Mouse (Mus musculus): Measurements from ENCODE around the gene Gnl2.

Gene Gnl2

DNA sequence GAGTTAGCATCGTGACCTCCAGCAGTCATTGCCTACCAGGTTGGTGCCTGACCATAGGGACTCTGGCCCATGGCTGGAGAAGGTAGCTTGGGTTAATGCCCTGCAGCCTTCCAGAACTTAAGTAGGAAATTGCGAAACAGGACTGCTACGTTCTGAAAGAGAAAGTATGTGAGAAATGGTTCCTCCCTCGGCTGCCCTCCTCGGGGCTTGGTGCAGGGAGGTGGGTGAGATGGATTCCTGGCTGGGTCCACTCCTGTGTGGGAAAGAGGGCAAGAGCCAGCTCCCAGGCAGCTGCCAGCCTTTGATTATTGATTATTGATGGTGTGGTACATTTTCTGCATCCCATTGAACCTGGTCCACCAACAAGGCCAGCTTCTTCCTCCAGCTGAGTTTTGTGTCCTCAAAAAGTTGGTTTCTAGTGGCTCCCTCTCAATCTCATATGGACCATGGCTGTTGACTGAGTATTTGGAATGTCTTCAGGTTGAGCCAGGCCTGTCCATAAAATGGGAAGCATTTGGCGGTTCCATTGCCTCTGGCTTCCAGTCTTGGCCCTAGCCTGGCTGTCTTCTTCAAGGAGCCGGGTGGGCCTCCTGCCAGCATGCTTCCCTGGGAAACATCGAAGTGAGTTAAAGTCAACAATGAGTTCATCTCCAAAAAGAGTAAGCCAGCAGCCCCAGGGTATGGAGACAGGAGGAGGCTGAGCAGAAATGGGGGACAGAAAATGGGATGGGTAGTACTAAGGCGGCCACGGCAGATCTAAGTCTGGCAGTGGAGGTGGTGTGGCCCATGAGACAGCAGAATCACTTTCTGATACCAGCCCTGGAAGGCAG lies at the start of gene Gnl2:
Gene Gnl2 (plus strand): TSS at position 780 of the 830 bp plus-strand sequence.
- no peak for DNase-seq (ENCODE audit: low read depth, low spot score)

DNA sequence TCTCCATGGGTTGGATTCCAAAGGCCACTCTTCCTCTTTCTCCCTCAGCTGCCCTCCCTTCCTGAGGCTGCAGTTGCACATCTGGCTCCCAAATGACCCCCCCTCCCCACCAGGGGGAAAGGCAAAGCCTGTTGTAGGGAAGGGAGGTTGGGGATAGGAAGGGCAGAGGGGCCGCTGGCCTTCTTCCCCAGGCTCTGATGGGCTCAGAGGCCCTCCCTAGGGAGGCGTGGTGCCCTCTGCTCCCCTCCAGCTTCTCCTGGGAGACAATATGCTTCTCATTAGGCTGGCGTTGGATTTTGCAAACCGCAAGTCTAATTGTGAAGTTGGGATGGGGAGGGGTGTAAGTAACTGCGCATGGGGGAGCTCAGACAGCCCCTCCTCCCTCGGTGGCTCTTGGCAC lies 47.7 kb upstream of the Gnl2 start:
- no peak for DNase-seq (ENCODE audit: low read depth, low spot score)

DNA sequence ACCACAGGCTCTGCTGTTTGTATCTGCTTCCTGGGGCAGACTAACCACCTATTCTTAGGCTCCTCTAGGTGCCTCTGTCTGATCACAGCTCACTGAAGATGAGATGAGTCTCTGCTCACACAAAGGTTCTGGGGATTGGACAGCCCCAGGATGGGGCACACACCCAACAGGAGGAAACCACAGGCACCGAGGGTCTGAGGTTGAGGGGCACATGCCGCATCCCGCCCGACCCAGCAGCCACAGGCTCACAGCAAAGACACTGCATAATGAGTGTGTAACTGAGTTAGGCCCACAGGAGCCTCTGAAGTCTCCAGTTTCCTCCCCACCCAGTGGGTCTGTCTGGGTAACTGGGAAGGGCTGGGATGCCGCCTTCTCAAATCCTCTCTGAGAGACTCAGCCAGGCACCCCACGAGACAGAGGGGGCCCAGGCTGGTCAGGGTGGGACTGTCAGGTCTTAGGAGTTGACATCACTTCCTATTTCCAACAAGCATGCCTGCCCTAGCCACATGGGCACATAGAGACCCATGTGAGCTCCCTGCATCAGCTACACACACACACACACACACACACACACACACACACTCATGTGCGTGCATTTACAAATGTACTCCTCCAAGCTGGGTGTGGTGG lies 47.1 kb upstream of the Gnl2 start:
- DNase-seq (ENCODE audit: low read depth, low spot score) = no peak

DNA sequence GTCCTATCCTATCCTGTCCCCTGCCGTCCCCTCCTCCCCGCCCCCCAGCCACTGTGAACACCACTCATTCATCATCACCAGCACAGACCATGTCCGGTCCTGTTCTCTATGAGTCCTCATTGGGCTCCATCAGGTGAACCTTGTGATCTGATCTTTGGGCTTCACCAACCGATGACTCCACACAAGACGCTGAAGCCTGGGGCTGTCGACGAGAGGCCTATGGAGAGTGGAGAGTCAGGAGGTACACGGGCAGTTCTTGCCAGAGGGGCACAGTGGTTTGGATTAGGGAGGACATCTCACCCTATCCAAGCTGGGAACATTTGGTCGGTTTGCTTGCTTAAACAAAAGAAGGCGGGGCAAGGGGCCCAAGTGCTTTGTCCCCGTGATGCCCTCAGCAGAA lies 46.2 kb upstream of the Gnl2 start:
- no peak for DNase-seq (ENCODE audit: low read depth, low spot score)

DNA sequence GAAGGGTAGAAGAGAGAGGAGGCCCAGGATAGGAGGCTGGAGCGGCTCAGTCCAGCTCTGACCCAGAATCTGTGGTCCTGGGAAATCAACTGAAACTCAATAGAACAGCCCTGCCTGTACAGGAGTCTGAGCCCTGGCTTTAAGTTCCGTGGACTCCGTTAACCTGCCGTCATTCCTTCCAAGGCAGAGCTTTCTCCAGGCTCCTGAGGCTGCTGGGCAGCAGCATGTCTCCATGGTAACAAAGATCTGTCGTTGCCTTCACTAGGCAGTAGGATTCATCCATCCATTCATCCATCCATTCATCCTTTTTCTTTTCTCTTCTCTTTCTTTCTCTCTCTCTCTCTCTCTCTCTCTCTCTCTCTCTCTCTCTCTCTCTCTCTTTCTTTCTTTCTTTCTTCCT lies 45.7 kb upstream of the Gnl2 start:
- DNase-seq (ENCODE audit: low read depth, low spot score) = no peak

DNA sequence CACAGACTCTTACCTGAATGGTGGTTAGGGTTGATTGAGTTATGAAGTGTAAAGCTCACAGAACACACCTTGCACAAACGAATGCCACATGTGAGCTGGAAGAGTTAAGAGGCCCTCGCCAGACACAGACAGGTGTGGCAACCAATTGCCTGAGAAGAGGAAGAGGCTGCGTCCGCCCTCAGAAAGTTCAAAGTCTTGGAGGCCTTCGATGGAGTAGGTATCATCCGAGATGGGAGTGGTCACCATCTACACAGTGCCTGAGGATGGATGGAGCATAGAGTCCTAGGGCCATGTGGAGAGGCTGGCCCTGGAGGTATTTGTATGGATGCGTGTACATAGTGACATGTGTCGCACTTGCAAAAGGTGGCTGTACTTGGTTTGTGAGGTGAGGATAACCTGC lies 45.3 kb upstream of the Gnl2 start:
- no peak for DNase-seq (ENCODE audit: low read depth, low spot score)

DNA sequence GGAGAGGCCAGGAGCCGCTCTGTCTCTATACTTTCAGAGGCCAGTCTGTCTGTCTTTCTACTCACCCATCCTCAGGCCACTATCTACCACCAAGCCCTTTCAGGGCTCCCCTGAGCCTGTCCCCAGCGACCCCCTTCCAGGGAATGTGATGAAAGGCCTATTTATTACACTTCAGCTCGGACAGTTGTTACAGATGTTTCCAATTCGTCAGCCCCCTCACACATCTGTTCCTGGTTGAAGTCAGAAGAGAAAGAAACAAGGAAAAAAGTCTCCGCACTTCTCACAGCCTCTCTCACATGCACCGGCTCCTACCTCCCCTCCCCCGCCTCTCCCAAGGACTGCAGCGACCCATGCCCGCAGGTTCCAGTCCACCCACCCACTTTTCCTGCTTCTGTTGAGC lies 44.1 kb upstream of the Gnl2 start:
- no peak for DNase-seq (ENCODE audit: low read depth, low spot score)

DNA sequence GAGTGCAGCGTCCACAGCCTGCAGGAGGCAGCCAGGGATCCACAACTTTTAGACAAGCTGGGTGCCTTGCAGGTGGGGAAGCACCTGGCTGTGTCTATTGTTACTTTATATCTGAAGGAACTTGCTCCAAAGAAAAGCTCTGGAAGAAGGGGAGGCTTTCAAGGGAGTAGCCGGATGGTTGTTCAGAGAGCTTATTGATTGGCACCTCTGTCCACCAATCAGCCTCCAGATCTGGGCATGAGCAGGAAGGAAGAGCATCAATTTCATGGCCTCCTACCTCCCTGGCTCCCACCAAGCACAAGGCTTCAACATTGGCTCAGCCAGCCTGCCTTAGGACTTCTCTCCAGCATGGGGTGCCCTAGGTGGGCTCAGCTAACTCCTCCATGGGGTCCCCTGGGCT lies 43.1 kb upstream of the Gnl2 start:
- DNase-seq (ENCODE audit: low read depth, low spot score) = peak; percentile 13

DNA sequence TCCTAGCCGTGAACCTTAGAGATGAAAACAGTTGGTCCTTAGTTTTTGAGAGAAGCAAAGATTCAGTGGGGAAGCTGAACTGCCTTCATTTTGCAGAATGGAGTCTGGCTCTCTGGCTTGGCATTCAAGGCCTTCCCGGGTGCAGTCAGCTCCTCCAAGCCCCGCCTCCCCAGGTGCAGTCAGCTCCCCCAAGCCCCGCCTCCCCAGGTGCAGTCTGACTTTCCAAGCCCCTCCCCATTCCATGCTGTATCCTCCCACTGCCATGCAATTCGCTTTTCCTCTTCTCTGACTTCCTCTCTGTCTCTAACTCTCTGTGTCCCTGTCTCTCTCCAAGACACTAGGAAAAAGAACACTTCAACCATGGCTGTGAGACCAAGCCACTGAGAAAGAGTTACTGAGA lies 38.2 kb upstream of the Gnl2 start:
- DNase-seq (ENCODE audit: low read depth, low spot score) = no peak

DNA sequence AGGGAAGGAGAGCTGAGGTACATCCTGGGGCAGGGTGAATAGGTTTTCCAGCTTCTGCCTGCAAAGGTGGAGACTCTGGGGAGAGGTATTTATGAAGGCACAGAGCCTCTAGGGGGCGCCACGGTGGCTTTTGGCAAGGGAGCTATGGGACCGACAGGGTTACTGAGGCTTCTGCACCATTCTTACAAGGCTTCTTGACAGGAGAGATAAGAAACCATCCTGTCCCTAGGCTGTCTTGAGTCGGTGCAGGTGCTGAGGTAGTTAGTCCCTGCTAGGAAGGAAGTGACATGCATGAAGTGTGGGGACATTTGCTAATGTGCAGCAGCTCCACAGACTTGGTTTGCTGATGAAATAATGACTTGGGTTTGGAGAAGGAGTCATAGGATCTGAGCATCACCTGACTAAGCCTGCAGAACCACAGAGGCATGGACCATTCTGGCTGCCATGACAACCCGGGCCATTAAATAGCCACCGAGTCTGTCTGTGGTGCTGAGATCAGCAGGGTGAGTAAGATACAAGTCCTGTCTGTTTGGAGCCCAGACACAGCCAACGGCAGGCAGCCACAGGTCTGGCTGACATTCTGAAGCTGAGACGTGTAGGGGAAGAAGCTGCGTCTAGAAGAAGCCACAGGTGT lies 32.4 kb upstream of the Gnl2 start:
- DNase-seq (ENCODE audit: low read depth, low spot score) = peak; percentile 62

DNA sequence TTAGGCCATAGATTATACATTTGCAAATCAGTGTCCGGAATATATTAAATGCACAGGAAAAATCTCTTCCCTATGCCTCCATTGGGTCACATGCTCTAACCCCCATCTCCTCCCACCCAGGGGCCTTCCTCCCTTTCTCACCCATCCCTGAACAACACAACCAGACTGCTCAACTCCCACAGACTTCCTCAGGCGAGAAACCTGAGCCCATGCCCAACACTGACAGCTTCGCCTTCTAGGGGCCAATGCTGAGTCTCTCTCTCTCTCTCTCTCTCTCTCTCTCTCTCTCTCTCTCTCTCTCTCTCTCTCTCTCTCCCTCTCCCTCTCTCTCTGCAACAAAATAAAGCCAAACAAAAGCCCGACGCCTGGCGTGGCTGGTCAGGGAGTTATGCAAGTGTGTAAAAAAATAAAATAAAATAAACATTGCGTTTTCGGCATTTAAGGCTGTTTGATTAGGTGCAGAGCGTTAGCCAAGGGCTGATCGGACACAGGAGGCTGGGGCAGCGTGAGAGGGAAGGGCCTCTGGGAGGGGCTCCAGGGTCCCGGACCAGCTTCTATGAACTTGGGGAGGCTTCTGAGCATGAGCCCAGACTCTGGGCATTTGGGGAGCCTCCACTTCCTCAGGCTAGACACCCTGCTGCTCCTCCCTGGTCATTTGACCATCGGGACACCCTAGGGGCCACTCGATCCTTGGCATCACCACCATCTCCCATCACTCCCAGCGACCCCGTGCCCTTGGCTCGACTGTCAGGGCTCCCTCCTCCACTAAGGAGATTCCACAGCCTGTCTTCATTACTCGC lies 31.3 kb upstream of the Gnl2 start:
- DNase-seq (ENCODE audit: low read depth, low spot score) = no peak

DNA sequence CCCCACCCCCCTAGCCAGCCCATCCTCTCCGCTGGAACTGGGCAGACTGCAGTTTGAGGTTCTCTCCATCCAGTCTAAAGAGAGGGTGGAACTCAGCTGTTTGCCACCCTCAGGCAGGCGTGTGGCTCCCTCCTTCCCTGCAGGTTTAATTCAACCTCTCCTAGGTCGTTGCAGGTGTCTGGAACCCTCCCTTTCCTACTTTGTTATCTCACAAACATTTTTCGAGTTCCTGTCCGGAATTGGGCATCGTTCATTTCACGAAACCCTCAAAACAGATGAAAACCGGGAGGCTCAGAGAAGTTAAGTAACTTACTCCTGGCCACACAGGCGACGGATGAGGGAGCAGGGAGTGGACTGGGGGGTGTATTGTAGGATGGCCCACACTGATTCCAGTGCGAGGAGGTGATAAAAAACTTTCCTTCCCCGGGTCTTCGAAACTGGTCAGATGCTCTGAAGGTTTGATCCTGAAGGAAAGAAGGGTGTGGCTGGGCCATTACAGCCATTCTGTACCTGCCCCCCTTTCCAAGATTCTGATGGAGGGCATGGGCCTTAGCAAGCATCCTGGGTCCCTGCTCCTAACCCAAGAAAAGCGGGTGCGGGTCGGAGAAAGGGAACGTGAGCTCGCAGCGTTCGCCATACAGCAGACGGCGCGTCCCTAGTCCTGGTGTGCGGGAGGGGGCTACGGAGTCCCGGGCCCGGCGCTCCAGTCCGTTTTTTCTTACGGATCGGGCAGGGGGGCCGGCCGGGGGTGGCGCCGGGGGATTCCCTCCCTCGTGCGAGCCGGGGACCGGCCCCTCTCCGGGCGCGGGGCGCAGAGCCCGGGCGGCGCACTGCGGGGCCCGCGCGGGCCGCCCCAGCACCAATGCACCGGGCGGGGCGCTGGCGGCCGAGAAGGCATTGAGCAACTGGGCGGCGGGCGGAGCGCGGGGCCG lies 30.4 kb upstream of the Gnl2 start, which contains the start of gene Rspo1:
Gene Rspo1 (plus strand): TSS at position 760 of the 932 bp plus-strand sequence.
- DNase-seq (ENCODE audit: low read depth, low spot score) = no peak

DNA sequence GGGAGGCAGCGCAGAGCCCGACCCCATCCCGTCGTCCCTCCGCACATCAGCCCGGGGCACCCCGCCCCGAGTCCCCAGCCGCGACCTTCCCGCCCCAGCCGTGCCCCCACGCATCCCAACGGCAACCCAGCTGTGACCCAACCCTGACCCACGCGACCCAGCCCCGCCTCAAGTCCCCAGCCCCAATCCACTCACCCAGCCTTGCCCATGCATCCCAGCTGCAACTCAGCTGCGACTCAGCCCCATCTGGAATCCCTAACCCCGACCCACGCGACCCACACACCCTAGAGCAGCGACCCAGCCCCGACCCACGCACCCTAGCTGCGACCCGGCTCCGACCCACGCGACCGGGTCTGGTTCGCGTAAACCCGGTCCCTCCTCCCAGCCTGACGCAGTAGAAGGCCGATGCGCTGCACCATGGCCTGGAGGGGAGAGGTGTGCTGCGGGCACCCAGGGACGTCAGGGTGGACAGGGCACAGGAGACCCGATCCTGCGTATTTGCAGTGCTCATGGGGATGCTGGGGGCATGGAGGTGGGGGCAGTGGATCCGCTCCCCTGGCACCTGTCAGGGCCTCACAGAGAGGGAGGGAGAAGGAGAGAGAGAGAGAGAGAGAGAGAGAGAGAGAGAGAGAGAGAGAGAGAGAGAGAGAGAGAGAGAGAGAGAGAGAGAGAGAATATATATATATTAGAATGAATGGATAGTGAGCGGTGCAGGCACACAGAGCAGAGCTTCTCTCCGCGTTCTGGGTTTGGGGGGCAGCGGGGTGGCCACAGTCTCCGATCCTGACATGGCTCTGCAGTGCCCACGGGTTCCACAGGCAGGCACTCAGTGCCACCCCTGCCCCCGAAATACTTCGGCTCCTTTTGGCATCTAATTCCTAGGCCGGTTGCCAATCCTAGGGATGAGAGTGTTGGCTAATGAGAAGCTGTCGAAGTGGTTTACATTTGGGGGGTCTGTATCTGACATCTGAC lies 29.4 kb upstream of the Gnl2 start:
- no peak for DNase-seq (ENCODE audit: low read depth, low spot score)

DNA sequence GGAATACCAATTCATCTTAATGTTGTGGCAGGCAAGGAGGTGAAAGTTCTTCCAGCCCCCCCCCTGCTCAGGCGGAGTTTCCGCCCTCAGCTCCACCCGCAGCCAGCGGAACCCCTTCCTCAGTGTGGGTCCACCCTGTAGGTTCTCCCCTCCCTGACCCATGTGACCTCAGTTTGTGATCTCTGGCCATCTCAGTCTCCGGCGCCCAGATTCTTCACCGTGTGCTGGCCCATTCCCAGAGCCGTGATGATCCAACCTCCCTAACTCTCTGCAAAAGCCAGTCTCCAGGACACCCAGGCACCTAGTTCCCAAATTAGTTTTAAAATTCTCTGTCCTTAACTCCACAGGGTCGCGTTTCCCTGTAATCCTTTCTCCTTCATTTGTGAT lies 28.7 kb upstream of the Gnl2 start:
- no peak for DNase-seq (ENCODE audit: low read depth, low spot score)

DNA sequence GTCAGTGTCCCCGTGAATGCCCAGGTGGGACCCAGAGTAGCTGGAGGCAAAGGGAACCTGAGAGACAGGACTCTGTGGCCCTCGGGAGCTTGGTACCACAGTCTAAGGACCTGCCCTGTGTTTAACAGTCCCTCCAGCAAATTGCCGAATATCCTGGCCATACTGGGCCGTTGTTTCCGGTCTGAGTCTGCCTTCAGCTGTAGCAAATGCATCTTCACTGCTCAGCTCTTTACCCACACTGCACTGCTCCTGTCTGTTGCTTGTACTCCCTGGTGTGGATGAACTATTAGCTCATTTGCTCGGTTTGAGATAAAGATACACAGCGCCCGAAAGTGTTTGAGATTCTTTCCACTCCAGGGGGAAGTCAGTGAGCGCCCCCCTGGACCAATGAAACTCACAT lies 28.0 kb upstream of the Gnl2 start:
- no peak for DNase-seq (ENCODE audit: low read depth, low spot score)

DNA sequence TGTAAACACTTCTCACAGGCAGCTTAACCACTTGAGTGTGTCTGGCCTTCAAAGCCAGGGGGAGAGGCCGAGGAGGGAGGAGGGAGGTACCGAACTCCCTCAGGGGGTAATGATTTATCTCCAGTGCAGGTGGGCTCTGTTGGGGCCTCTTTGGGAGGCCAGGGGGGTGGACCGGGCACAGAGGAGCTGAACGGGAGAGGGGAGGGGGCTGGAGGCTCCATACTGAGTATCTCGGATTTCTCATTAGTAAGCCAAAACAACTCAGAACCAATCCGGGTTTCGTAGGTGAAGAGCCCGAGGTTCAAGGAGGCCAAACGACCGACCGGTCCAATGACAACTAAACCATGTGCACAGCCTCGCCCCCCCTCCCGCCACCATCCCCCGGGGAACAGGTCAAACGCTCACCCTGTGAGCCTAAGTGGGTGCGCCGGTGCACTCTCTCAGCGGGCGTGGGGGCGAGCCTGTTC lies 26.6 kb upstream of the Gnl2 start:
- DNase-seq (ENCODE audit: low read depth, low spot score) = no peak

DNA sequence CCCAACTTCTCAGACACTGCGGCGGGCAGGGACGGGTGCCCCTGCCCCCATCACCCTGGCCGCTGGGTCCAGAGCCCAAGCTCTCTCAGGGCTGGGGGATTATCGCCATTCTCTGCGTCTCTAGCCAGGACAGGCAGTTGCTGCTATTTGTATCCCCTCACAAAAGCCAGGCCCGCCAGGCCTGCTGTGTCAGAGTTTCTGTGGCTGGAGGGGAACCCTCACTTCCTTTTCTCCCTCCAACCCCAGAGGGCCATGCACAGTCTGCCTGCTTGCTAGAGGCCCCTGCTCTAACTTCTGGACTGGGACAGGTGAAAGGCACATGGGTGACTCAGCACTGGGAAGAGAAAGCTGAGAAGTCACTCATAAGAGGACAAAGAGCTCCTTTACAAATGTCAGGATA lies 26.1 kb upstream of the Gnl2 start:
- peak; percentile 41 for DNase-seq (ENCODE audit: low read depth, low spot score)

DNA sequence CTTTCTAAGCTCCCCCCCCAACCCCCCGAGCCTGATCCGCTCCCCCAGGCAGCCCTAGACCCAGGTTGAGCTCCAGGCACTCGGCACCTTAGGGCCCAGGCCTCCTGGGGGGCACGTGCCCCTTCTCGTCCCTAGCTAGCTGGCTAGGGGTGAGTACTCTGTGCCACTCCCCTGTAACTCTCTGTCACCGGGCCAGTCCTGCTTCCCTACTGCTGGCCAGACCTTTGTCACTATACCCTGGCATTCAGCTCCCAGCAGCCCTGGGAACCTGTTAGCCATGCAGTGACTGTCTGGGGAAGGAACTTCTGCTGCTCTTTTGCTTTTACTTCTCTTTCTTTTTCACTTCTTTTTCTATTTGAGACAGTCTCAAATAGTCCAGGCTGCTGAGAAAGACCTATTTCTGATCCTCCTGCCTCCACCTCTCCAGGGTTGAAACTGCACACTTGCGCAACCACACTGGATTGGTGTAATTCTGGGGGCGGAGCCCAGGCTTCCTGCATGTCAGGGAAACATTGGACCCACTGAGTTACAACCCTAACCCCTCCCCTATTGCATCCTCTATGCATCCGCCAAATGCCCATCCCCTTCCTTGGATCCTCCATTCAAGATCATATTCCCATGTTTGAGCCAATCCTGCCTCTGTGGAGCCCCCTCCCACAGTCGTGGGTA lies 18.8 kb upstream of the Gnl2 start:
- no peak for DNase-seq (ENCODE audit: low read depth, low spot score)

DNA sequence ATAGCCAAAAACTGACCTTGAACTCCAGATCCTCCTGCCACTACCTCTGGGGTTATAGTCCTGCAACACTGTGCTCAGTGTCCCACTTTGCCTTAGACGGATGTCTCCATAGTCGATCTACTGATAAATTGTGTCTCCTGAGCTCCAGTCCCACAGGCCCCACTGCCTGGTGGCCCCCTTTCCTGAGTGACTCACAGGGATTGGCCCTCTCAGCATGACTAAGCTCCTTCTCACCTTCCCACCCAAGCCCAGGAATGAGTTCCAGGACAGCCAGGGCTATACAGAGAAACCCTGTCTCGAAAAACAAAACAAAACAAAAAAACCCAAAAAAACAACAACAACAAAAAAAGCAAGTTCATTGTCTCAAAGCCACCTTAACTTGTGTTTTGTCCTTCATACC lies 16.8 kb upstream of the Gnl2 start:
- no peak for DNase-seq (ENCODE audit: low read depth, low spot score)
